Mouse (Mus musculus): ENCODE results near the gene 9330159F19Rik. TPM values are rescaled to one million over a fixed set of nuclear protein-coding genes. Genes with fewer than 3 reads are reported as not detected.

9330159F19Rik gene
- polyA plus RNA-seq, 1 experiment: 39.0 TPM

DNA sequence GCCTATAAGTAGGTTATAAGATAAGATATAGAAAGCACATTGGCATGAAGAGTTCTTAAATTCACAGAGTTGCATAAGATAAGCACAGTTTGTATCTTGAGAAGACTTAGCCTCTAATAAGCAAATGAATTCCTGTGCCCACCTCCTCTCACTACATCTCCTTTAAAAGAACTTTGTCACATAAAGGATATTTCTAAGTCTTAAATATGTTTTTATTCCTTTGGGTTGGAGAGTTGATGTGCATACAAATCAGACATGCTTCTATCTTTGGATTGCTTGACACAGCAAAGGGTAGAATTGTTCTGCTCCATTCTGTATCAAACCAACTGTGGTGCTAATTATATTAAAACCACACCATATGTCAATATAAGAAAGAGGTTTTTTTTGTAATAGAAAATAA lies 17.6 kb upstream of the 9330159F19Rik start:
- H3K27me3 ChIP-seq (ENCODE audit: control insufficient read depth, insufficient read depth, low read length): no peaks in the 10 kb centered on the region
- DNase-seq: no peak
- H3K27ac ChIP-seq (ENCODE audit: insufficient read depth, low read length): no peak overlapping the region
- H3K4me3 ChIP-seq (replicated peaks; ENCODE audit: insufficient read depth, low read depth, low read length): no peak overlapping the region
- no peaks in the 10 kb centered on the region for H3K4me1 ChIP-seq (ENCODE audit: control insufficient read depth, insufficient read depth, low read length)
- TF ChIP-seq POLR2A (IDR thresholded peaks at IDR 0.05; ENCODE audit: borderline replicate concordance, insufficient read depth, low read length): no peak
- no peak for TF ChIP-seq CTCF (IDR thresholded peaks at IDR 0.05; ENCODE audit: borderline replicate concordance, insufficient read depth, low read depth, low read length)

DNA sequence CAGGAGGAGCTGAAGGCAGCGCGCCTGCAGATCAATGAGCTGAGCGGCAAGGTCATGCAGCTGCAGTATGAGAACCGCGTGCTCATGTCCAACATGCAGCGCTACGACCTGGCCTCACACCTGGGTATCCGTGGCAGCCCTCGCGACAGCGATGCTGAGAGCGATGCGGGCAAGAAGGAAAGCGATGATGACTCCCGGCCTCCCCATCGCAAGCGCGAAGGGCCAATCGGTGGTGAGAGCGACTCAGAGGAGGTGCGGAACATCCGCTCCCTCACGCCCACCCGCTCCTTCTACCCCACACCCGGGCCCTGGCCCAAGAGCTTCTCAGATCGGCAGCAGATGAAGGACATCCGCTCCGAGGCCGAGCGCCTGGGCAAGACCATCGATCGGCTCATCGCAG lies 14.6 kb upstream of the 9330159F19Rik start:
- H3K27ac ChIP-seq (ENCODE audit: insufficient read depth, low read length): no peak overlapping the region
- TF ChIP-seq POLR2A (IDR thresholded peaks at IDR 0.05; ENCODE audit: borderline replicate concordance, insufficient read depth, low read length) (no peak), CTCF (IDR thresholded peaks at IDR 0.05; ENCODE audit: borderline replicate concordance, insufficient read depth, low read depth, low read length) (no peak)
- no peak overlapping the region for H3K4me3 ChIP-seq (replicated peaks; ENCODE audit: insufficient read depth, low read depth, low read length)
- 98% methylated on average over 33 of the region's 33 CpGs for WGBS
- H3K27me3 ChIP-seq (ENCODE audit: control insufficient read depth, insufficient read depth, low read length): no peaks in the 10 kb centered on the region
- DNase-seq: no peak
- H3K4me1 ChIP-seq (ENCODE audit: control insufficient read depth, insufficient read depth, low read length): no peaks in the 10 kb centered on the region

DNA sequence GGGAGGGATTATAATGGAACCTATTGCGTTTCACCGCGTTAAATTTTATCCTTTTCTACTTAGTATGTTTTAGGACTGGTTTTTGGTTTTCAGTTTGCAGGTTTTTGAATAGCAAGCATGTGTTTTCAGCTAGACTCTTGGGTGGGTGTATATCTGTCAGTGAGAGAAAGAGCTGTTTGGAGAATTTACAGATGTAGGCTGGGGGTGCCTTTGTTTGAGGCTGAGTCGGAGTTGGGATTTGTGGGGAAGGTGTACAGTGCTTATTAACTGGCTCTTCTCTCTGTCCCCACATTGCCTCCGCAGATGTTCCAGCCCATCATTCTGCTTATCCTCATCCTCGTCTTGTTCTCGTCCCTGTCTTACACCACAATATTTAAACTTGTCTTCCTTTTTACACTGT lies 12.8 kb upstream of the 9330159F19Rik start, which contains the start of gene Gm49353:
Gm49353 (plus strand) TSS at position 313 of the 400 bp plus-strand sequence.
- WGBS: 95% methylated on average over 7 of the region's 7 CpGs
- H3K27ac ChIP-seq (ENCODE audit: insufficient read depth, low read length): no peak within 1 kb of the TSS
- no peak for DNase-seq

DNA sequence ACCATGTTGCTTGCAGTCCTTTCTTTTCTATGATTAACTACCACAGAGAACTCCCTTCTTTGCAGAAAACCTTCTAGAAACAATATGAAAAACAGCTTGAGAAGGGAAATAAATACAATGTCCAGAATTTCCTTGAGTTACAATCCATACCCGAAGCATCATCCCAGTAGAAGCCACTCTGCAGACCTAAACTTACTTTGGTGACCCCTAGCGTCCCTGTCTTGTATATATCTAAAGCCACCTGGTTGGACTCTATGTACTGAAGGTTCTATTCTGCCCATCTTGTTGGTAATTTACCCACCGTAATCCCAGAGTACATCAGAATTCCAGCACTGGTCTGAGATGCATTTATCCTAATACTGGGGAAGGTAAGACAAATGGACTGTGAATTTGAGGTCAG lies 11.6 kb upstream of the 9330159F19Rik start:
- DNase-seq: no peak
- no peak overlapping the region for H3K27ac ChIP-seq (ENCODE audit: insufficient read depth, low read length)
- H3K27me3 ChIP-seq (ENCODE audit: control insufficient read depth, insufficient read depth, low read length): no peaks in the 10 kb centered on the region
- H3K4me1 ChIP-seq (ENCODE audit: control insufficient read depth, insufficient read depth, low read length): no peaks in the 10 kb centered on the region
- 82% methylated on average over 3 of the region's 3 CpGs for WGBS
- H3K4me3 ChIP-seq (replicated peaks; ENCODE audit: insufficient read depth, low read depth, low read length): no peak overlapping the region
- TF ChIP-seq CTCF (IDR thresholded peaks at IDR 0.05; ENCODE audit: borderline replicate concordance, insufficient read depth, low read depth, low read length) (no peak), POLR2A (IDR thresholded peaks at IDR 0.05; ENCODE audit: borderline replicate concordance, insufficient read depth, low read length) (no peak)

More for the DNA sequence above, 12.8 kb upstream of the 9330159F19Rik start, which contains the start of gene Gm49353:
- Histone ChIP-seq H3K4me1 (ENCODE audit: control insufficient read depth, insufficient read depth, low read length) (no peaks in the 10 kb centered on the region), H3K27me3 (ENCODE audit: control insufficient read depth, insufficient read depth, low read length) (no peaks in the 10 kb centered on the region), H3K4me3 (replicated peaks; ENCODE audit: insufficient read depth, low read depth, low read length) (no peak within 1 kb of the TSS)
- no peak for TF ChIP-seq POLR2A (IDR thresholded peaks at IDR 0.05; ENCODE audit: borderline replicate concordance, insufficient read depth, low read length)
- TF ChIP-seq CTCF (IDR thresholded peaks at IDR 0.05; ENCODE audit: borderline replicate concordance, insufficient read depth, low read depth, low read length): no peak

DNA sequence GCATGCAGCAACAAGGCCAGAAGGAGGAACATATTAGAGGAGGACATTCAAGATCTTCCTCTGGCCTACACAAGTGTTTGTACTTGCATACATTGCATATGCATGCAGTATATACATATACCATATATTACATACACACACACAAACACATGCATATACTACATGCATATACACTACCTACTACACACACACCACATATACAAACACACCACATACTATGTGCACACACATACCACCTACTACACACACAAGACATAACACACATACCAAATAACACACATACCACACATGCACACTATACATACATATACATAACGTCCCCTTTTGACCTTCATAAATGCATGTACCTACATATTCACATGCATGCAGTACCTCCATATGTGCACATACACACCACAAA lies 10.8 kb upstream of the 9330159F19Rik start:
- no peak for DNase-seq
- Histone ChIP-seq H3K27me3 (ENCODE audit: control insufficient read depth, insufficient read depth, low read length) (no peaks in the 10 kb centered on the region), H3K27ac (ENCODE audit: insufficient read depth, low read length) (no peak overlapping the region), H3K4me1 (ENCODE audit: control insufficient read depth, insufficient read depth, low read length) (no peaks in the 10 kb centered on the region), H3K4me3 (replicated peaks; ENCODE audit: insufficient read depth, low read depth, low read length) (no peak overlapping the region)
- 96% methylated on average over 1 of the region's 1 CpGs for WGBS
- no peak for TF ChIP-seq POLR2A (IDR thresholded peaks at IDR 0.05; ENCODE audit: borderline replicate concordance, insufficient read depth, low read length)
- TF ChIP-seq CTCF (IDR thresholded peaks at IDR 0.05; ENCODE audit: borderline replicate concordance, insufficient read depth, low read depth, low read length): no peak

DNA sequence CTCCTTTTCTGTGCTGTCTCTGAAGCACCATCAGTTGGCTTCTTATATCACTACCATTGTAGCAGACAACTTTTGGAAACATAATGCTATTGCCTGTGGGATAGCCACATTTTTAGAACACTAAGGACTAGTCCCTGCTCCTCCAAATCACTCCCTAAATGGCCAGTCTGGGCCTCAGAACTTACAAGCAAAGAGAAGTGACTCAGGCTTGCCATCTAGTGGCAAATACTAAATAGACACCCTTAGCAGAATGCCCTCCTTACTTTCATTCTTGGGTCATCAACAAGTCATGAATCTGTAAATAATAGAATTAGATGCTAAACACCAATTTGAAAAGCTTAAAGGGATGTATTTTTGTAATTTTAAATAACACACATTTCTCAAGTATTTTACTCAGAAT lies 4.7 kb upstream of the 9330159F19Rik start:
- no peaks in the 10 kb centered on the region for H3K4me1 ChIP-seq (ENCODE audit: control insufficient read depth, insufficient read depth, low read length)
- no peaks in the 10 kb centered on the region for H3K27me3 ChIP-seq (ENCODE audit: control insufficient read depth, insufficient read depth, low read length)
- H3K27ac ChIP-seq (ENCODE audit: insufficient read depth, low read length): no peak overlapping the region
- DNase-seq: peak in 1 of 2 experiments; percentile 45
- TF ChIP-seq POLR2A (IDR thresholded peaks at IDR 0.05; ENCODE audit: borderline replicate concordance, insufficient read depth, low read length) (no peak), CTCF (IDR thresholded peaks at IDR 0.05; ENCODE audit: borderline replicate concordance, insufficient read depth, low read depth, low read length) (peak; percentile 55; the same call in 1 of the 2 replicates)
- no peak overlapping the region for H3K4me3 ChIP-seq (replicated peaks; ENCODE audit: insufficient read depth, low read depth, low read length)

DNA sequence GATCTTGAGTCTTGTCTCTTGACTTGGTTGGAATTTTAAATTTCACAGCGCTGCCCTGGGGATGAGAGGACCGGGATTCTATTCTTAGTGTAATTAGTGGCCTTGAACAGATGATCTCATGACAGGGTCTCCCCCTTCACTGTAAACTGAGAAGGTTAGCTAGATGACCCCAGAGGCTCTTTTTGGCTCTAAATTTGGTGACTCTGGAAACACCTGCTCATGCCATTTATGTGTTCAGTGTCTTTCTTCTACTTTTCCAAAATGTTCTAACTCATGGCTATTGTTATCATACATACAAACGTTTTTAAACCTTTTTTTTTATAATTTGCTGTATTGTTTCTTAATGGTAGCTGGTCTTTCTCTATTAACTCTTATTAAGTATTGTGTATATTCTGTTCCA lies 2.7 kb upstream of the 9330159F19Rik start:
- WGBS: 60% methylated on average over 3 of the region's 3 CpGs
- Histone ChIP-seq H3K4me1 (ENCODE audit: control insufficient read depth, insufficient read depth, low read length) (no peaks in the 10 kb centered on the region), H3K27ac (ENCODE audit: insufficient read depth, low read length) (no peak overlapping the region), H3K4me3 (replicated peaks; ENCODE audit: insufficient read depth, low read depth, low read length) (no peak overlapping the region), H3K27me3 (ENCODE audit: control insufficient read depth, insufficient read depth, low read length) (no peaks in the 10 kb centered on the region)
- TF ChIP-seq POLR2A (IDR thresholded peaks at IDR 0.05; ENCODE audit: borderline replicate concordance, insufficient read depth, low read length) (no peak), CTCF (IDR thresholded peaks at IDR 0.05; ENCODE audit: borderline replicate concordance, insufficient read depth, low read depth, low read length) (no peak)
- DNase-seq: no peak

DNA sequence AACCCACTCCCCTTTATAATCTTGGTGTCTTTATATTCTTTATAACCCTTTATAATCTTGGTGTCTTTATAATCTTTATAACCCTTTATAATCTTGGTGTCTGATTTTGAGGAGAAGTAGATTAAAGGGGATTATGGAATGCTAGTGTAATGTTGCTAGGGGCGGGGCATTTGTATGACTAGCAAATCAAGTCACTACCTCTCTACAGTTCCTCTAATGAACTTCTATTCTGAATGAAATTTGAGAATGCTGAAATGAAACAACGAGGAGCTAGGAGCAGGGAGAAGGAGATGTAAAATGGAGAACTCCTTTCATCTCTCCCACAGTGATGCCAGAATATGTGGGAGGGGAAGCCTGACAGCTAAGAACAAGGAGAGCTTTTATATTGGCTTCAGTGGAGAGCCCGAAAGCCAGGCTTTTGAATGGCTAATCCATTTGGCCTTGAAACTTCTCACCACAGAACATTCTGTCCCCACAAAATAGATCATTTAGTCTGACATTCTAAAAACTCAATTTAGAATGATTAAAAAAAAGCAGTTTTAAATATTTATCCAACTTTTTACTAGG lies 2.2 kb downstream of the 9330159F19Rik start:
- TF ChIP-seq POLR2A (IDR thresholded peaks at IDR 0.05; ENCODE audit: borderline replicate concordance, insufficient read depth, low read length) (no peak), CTCF (IDR thresholded peaks at IDR 0.05; ENCODE audit: borderline replicate concordance, insufficient read depth, low read depth, low read length) (no peak)
- DNase-seq: peak in 1 of 2 experiments; percentile 20
- 0 out of 2 replicates have a peak, but pooled peaks cover 2% of the 10 kb centered on the region for H3K4me1 ChIP-seq (ENCODE audit: control insufficient read depth, insufficient read depth, low read length)
- no peaks in the 10 kb centered on the region for H3K27me3 ChIP-seq (ENCODE audit: control insufficient read depth, insufficient read depth, low read length)
- no peak overlapping the region for H3K27ac ChIP-seq (ENCODE audit: insufficient read depth, low read length)
- H3K4me3 ChIP-seq (replicated peaks; ENCODE audit: insufficient read depth, low read depth, low read length): no peak overlapping the region
- 50% methylated on average over 3 of the region's 3 CpGs for WGBS

All from cerebellum, adult 2 months (tissue).